Mouse (Mus musculus) stomach, embryonic 16.5 days (tissue): Measurements from ENCODE around the gene Artn. TPM values are rescaled to one million over a fixed set of nuclear protein-coding genes. Genes with fewer than 3 reads are reported as not detected.

ENCODE experiments used
- ATAC-seq: fragments of 200-750 bp; cut with Nextera tagmentation; 2 replicates; pipeline ENCODE4 v1.8.0; 2017; ENCODE audit warnings: moderate number of reproducible peaks, moderate TSS enrichment; ENCODE audit not compliant: insufficient read depth, low FRiP score
- H3K27ac ChIP-seq: fragments of 300-500 bp; sonication (generic); 2 replicates; pipeline ENCODE4 v1.5.1; 2014; ENCODE audit warnings: low read length
- H3K27me3 ChIP-seq: fragments of 300-500 bp; sonication (generic); 2 replicates; pipeline ENCODE4 v1.6.1; 2014; ENCODE audit warnings: low read length, control low read depth, mixed read lengths; ENCODE audit not compliant: control insufficient read depth, insufficient read depth
- H3K36me3 ChIP-seq: fragments of 300-500 bp; sonication (generic); 2 replicates; pipeline ENCODE4 v1.6.1; 2014; ENCODE audit warnings: low read length; ENCODE audit not compliant: control insufficient read depth, insufficient read depth
- H3K4me1 ChIP-seq: fragments of 300-500 bp; sonication (generic); 2 replicates; pipeline ENCODE4 v1.6.1; 2014; ENCODE audit warnings: low read length, control low read depth, mixed read lengths; ENCODE audit not compliant: control insufficient read depth, insufficient read depth
- H3K4me2 ChIP-seq: fragments of 300-500 bp; sonication (generic); 2 replicates; pipeline ENCODE4 v1.6.1; 2014; ENCODE audit warnings: low read depth, low read length, mixed read lengths
- H3K4me3 ChIP-seq: fragments of 300-500 bp; sonication (generic); replicated peaks from 2 replicates; pipeline ENCODE4 v1.5.1; 2014; ENCODE audit warnings: mild to moderate bottlenecking, low read length
- H3K9ac ChIP-seq: fragments of 300-500 bp; sonication (generic); 2 replicates; pipeline ENCODE4 v1.6.1; 2014; ENCODE audit warnings: low read length
- H3K9me3 ChIP-seq: fragments of 300-500 bp; sonication (generic); replicated peaks from 2 replicates; pipeline ENCODE4 v1.6.1; 2016; ENCODE audit warnings: low read length, control low read depth; ENCODE audit not compliant: control insufficient read depth
- WGBS: fragments of 180-500 bp; shearing (Covaris S2); extraction: QIAGEN DNeasy Blood & Tissue Kit; methylation state at CpG from one replicate; pipeline ENCODE4 v1.1.7; 2014; 5-methylcytosine and 5-hydroxymethylcytosine counted together
- polyA plus RNA-seq: library from polyadenylated mRNA; unstranded; fragments of >200 nt; fragmentation: Nextera tagmentation; extraction: Ambion mirVana; gene quantifications from 2 replicates; pipeline ENCODE4 v1.2.1, GENCODE M21; 2015

Artn gene
- polyA plus RNA-seq, 1 experiment from 2014 or later = 5.3 TPM

- Histone ChIP-seq H3K36me3 (peaks cover 4% of the 10 kb centered on the region; the same call in 1 of the 2 replicates), H3K9me3 (no peaks in the 10 kb centered on the region), H3K27ac (no peak overlapping the region), H3K4me2 (no peak overlapping the region), H3K27me3 (no peaks in the 10 kb centered on the region), H3K4me3 (no peak overlapping the region), H3K9ac (no peak overlapping the region), H3K4me1 (peaks cover 7% of the 10 kb centered on the region)
- no peak for ATAC-seq
- WGBS = 77% methylated on average over 5 of the region's 5 CpGs
Measured at GRCm38 (mm10) chr4:117878703-117879102, 50.9 kb downstream of the Artn start.

- H3K9ac ChIP-seq = no peak overlapping the region
Measured at GRCm38 (mm10) chr4:117878301-117878700, 51.3 kb downstream of the Artn start.

More at GRCm38 (mm10) chr4:117878301-117878700, 51.3 kb downstream of the Artn start:
- WGBS = 58% methylated on average over 10 of the region's 10 CpGs
- H3K36me3 ChIP-seq = peaks cover 4% of the 10 kb centered on the region; the same call in 1 of the 2 replicates
- H3K27ac ChIP-seq = no peak overlapping the region
- H3K27me3 ChIP-seq = no peaks in the 10 kb centered on the region
- H3K4me2 ChIP-seq = no peak overlapping the region
- no peak overlapping the region for H3K4me3 ChIP-seq
- H3K9me3 ChIP-seq = no peaks in the 10 kb centered on the region
- H3K4me1 ChIP-seq = peaks cover 4% of the 10 kb centered on the region; the same call in 1 of the 2 replicates
- ATAC-seq = no peak

Other genes starting within 250 kb of the Artn start
- gene Dmap1, start 247.5 kb downstream of the Artn start, polyA plus RNA-seq = 40.2 and 42.8 TPM in 2 replicates
- not detected in 2 replicates for gene Gm12845, start 205.4 kb downstream of the Artn start, polyA plus RNA-seq
- 0.08 TPM in 1 of 2 replicates, not detected in the other for gene Klf17, start 164.1 kb downstream of the Artn start, polyA plus RNA-seq
- 15.4 and 16.9 TPM in 2 replicates for gene Slc6a9, start 95.3 kb downstream of the Artn start, polyA plus RNA-seq
- gene Ccdc24, start 57.2 kb downstream of the Artn start, polyA plus RNA-seq = 0.62 and 1.6 TPM in 2 replicates
- gene B4galt2, start 46.3 kb downstream of the Artn start, polyA plus RNA-seq = 11.4 and 14.6 TPM in 2 replicates
- 224 and 241 TPM in 2 replicates for gene Atp6v0b, start 42.4 kb downstream of the Artn start, polyA plus RNA-seq
- gene Dph2, start 37.7 kb downstream of the Artn start, polyA plus RNA-seq = 16.5 and 19.4 TPM in 2 replicates
- 42.4 and 43.8 TPM in 2 replicates for gene Ipo13, start 14.8 kb downstream of the Artn start, polyA plus RNA-seq
- gene St3gal3, start 205.2 kb upstream of the Artn start, polyA plus RNA-seq = 5.2 TPM in 2 replicates